Mouse (Mus musculus): ENCODE results near the gene Tcf15. TPM values are rescaled to one million over a fixed set of nuclear protein-coding genes. Genes with fewer than 3 reads are reported as not detected.

The Tcf15 gene
- polyA plus RNA-seq, 1 experiment from 2014 or later, result 9.2 TPM

- peaks cover 14% of the 10 kb centered on the region; the same call in 1 of the 2 replicates for H3K4me1 ChIP-seq
- H3K27me3 ChIP-seq (replicated peaks), result no peaks in the 10 kb centered on the region
- no peaks in the 10 kb centered on the region for H3K36me3 ChIP-seq
- H3K9ac ChIP-seq, result no peak overlapping the region
- no peak overlapping the region for H3K4me2 ChIP-seq
- no peak overlapping the region for H3K4me3 ChIP-seq
- 75% methylated on average over 6 of the region's 6 CpGs for WGBS
- H3K9me3 ChIP-seq, result no peaks in the 10 kb centered on the region
- no peak for ATAC-seq (ENCODE audit: extremely low read depth, insufficient number of reproducible peaks, low FRiP score, low TSS enrichment)
- H3K27ac ChIP-seq (replicated peaks), result no peak overlapping the region
Observed at GRCm38 (mm10) chr2:152176659-152177058, 33.3 kb downstream of the Tcf15 start.

- Histone ChIP-seq H3K4me1 (peaks cover 14% of the 10 kb centered on the region; the same call in 1 of the 2 replicates), H3K4me2 (peak overlapping the region; percentile 57), H3K27ac (replicated peaks) (0 out of 2 replicates have a peak overlapping the region, but pooled peaks have one; percentile 20), H3K36me3 (no peaks in the 10 kb centered on the region), H3K27me3 (replicated peaks) (no peaks in the 10 kb centered on the region), H3K9me3 (no peaks in the 10 kb centered on the region), H3K4me3 (peak overlapping the region; percentile 23), H3K9ac (no peak overlapping the region)
- WGBS, result 15% methylated on average over 24 of the region's 24 CpGs
- ATAC-seq (ENCODE audit: extremely low read depth, insufficient number of reproducible peaks, low FRiP score, low TSS enrichment), result no peak
Observed at GRCm38 (mm10) chr2:152177162-152177805, 33.9 kb downstream of the Tcf15 start.

- no peak overlapping the region for H3K4me3 ChIP-seq
- H3K4me1 ChIP-seq, result peaks cover 14% of the 10 kb centered on the region; the same call in 1 of the 2 replicates
- WGBS, result 71% methylated on average over 6 of the region's 6 CpGs
- H3K4me2 ChIP-seq, result 0 out of 2 replicates have a peak overlapping the region, but pooled peaks have one; percentile 57
- 0 out of 2 replicates have a peak overlapping the region, but pooled peaks have one; percentile 20 for H3K27ac ChIP-seq (replicated peaks)
- H3K36me3 ChIP-seq, result no peaks in the 10 kb centered on the region
- H3K9me3 ChIP-seq, result no peaks in the 10 kb centered on the region
- H3K27me3 ChIP-seq (replicated peaks), result no peaks in the 10 kb centered on the region
- no peak overlapping the region for H3K9ac ChIP-seq
- ATAC-seq (ENCODE audit: extremely low read depth, insufficient number of reproducible peaks, low FRiP score, low TSS enrichment), result no peak
Observed at GRCm38 (mm10) chr2:152177806-152178170, 34.4 kb downstream of the Tcf15 start.

- Histone ChIP-seq H3K4me1 (peaks cover 14% of the 10 kb centered on the region; the same call in 1 of the 2 replicates), H3K27me3 (replicated peaks) (no peaks in the 10 kb centered on the region), H3K4me3 (no peak overlapping the region), H3K36me3 (no peaks in the 10 kb centered on the region), H3K27ac (replicated peaks) (no peak overlapping the region), H3K9me3 (no peaks in the 10 kb centered on the region), H3K9ac (no peak overlapping the region), H3K4me2 (no peak overlapping the region)
- 69% methylated on average over 3 of the region's 3 CpGs for WGBS
- ATAC-seq (ENCODE audit: extremely low read depth, insufficient number of reproducible peaks, low FRiP score, low TSS enrichment), result no peak
Observed at GRCm38 (mm10) chr2:152178345-152178744, 35.0 kb downstream of the Tcf15 start.

- WGBS, result 69% methylated on average over 2 of the region's 2 CpGs
- Histone ChIP-seq H3K36me3 (no peaks in the 10 kb centered on the region), H3K9me3 (no peaks in the 10 kb centered on the region), H3K9ac (no peak overlapping the region), H3K27ac (replicated peaks) (no peak overlapping the region), H3K27me3 (replicated peaks) (no peaks in the 10 kb centered on the region), H3K4me2 (no peak overlapping the region), H3K4me1 (peaks cover 14% of the 10 kb centered on the region; the same call in 1 of the 2 replicates), H3K4me3 (no peak overlapping the region)
- ATAC-seq (ENCODE audit: extremely low read depth, insufficient number of reproducible peaks, low FRiP score, low TSS enrichment), result no peak
Observed at GRCm38 (mm10) chr2:152179301-152179700, 35.9 kb downstream of the Tcf15 start.

GRCm38 (mm10) chr2:152180323-152180722 lies 37.0 kb downstream of the Tcf15 start:
- 39% methylated on average over 6 of the region's 6 CpGs for WGBS

GRCm38 (mm10) chr2:152187132-152187531 lies 43.8 kb downstream of the Tcf15 start:
- Histone ChIP-seq H3K27ac (replicated peaks) (no peak overlapping the region), H3K27me3 (replicated peaks) (no peaks in the 10 kb centered on the region), H3K9ac (no peak overlapping the region), H3K4me1 (peaks cover 15% of the 10 kb centered on the region), H3K4me2 (no peak overlapping the region), H3K36me3 (no peaks in the 10 kb centered on the region), H3K4me3 (no peak overlapping the region), H3K9me3 (no peaks in the 10 kb centered on the region)
- WGBS, result 72% methylated on average over 5 of the region's 5 CpGs
- ATAC-seq (ENCODE audit: extremely low read depth, insufficient number of reproducible peaks, low FRiP score, low TSS enrichment), result no peak

More at GRCm38 (mm10) chr2:152180323-152180722, 37.0 kb downstream of the Tcf15 start:
- Histone ChIP-seq H3K4me1 (peaks cover 14% of the 10 kb centered on the region; the same call in 1 of the 2 replicates), H3K27ac (replicated peaks) (0 out of 2 replicates have a peak overlapping the region, but pooled peaks have one; percentile 49), H3K4me2 (no peak overlapping the region), H3K9me3 (no peaks in the 10 kb centered on the region), H3K9ac (no peak overlapping the region), H3K27me3 (replicated peaks) (no peaks in the 10 kb centered on the region), H3K36me3 (no peaks in the 10 kb centered on the region), H3K4me3 (no peak overlapping the region)
- ATAC-seq (ENCODE audit: extremely low read depth, insufficient number of reproducible peaks, low FRiP score, low TSS enrichment), result no peak

GRCm38 (mm10) chr2:152189213-152189612 lies 45.9 kb downstream of the Tcf15 start:
- 0 out of 2 replicates have a peak, but pooled peaks have one; percentile 14 for ATAC-seq (ENCODE audit: extremely low read depth, insufficient number of reproducible peaks, low FRiP score, low TSS enrichment)
- Histone ChIP-seq H3K27ac (replicated peaks) (no peak overlapping the region), H3K4me1 (peaks cover 15% of the 10 kb centered on the region), H3K4me2 (peak overlapping the region; percentile 49; the same call in 1 of the 2 replicates), H3K36me3 (no peaks in the 10 kb centered on the region), H3K9me3 (no peaks in the 10 kb centered on the region), H3K4me3 (no peak overlapping the region), H3K9ac (0 out of 2 replicates have a peak overlapping the region, but pooled peaks have one; percentile 34), H3K27me3 (replicated peaks) (no peaks in the 10 kb centered on the region)
- WGBS, result 46% methylated on average over 7 of the region's 7 CpGs

- Histone ChIP-seq H3K4me2 (peak overlapping the region; percentile 49), H3K4me3 (no peak overlapping the region), H3K9ac (0 out of 2 replicates have a peak overlapping the region, but pooled peaks have one; percentile 34), H3K4me1 (peaks cover 15% of the 10 kb centered on the region), H3K9me3 (no peaks in the 10 kb centered on the region), H3K27ac (replicated peaks) (no peak overlapping the region), H3K27me3 (replicated peaks) (no peaks in the 10 kb centered on the region), H3K36me3 (no peaks in the 10 kb centered on the region)
- ATAC-seq (ENCODE audit: extremely low read depth, insufficient number of reproducible peaks, low FRiP score, low TSS enrichment), result peak; percentile 14; the same call in 1 of the 2 replicates
- 29% methylated on average over 9 of the region's 9 CpGs for WGBS
Observed at GRCm38 (mm10) chr2:152189640-152190039, 46.3 kb downstream of the Tcf15 start.

GRCm38 (mm10) chr2:152190161-152190560 lies 46.8 kb downstream of the Tcf15 start:
- ATAC-seq (ENCODE audit: extremely low read depth, insufficient number of reproducible peaks, low FRiP score, low TSS enrichment), result no peak
- Histone ChIP-seq H3K27me3 (replicated peaks) (no peaks in the 10 kb centered on the region), H3K4me3 (no peak overlapping the region), H3K9me3 (no peaks in the 10 kb centered on the region), H3K27ac (replicated peaks) (no peak overlapping the region), H3K4me1 (peaks cover 15% of the 10 kb centered on the region), H3K9ac (no peak overlapping the region), H3K36me3 (no peaks in the 10 kb centered on the region), H3K4me2 (no peak overlapping the region)
- WGBS, result 61% methylated on average over 7 of the region's 7 CpGs

GRCm38 (mm10) chr2:152192591-152193345 lies 49.4 kb downstream of the Tcf15 start:
- H3K27ac ChIP-seq (replicated peaks), result no peak overlapping the region
- H3K4me1 ChIP-seq, result peaks cover 15% of the 10 kb centered on the region
- no peak overlapping the region for H3K4me2 ChIP-seq
- no peaks in the 10 kb centered on the region for H3K9me3 ChIP-seq
- no peak for ATAC-seq (ENCODE audit: extremely low read depth, insufficient number of reproducible peaks, low FRiP score, low TSS enrichment)
- 0 out of 2 replicates have a peak, but pooled peaks cover 3% of the 10 kb centered on the region for H3K27me3 ChIP-seq (replicated peaks)
- no peaks in the 10 kb centered on the region for H3K36me3 ChIP-seq
- WGBS, result 68% methylated on average over 13 of the region's 13 CpGs
- H3K9ac ChIP-seq, result no peak overlapping the region
- no peak overlapping the region for H3K4me3 ChIP-seq
